Mouse (Mus musculus) CH12.LX (cell line): ENCODE data around the gene Parvg.

Experiments
- CTCF ChIP-seq, 2 experiments: IDR thresholded peaks in 1 of 2; conservative IDR thresholded peaks in 1 of 2; 2 replicates each; pipeline ENCODE4 v1.5.1; 2011 to 2012; ENCODE audit warnings: low read depth in 2 of 2, low read length in 2 of 2, improper control_type of control experiment in 1 of 2, inconsistent platforms in 1 of 2, mild to moderate bottlenecking in 1 of 2, moderate library complexity in 1 of 2
- USF1 ChIP-seq: IDR thresholded peaks from 2 replicates; pipeline ENCODE4 v1.6.1; 2014; ENCODE audit warnings: low read depth, mild to moderate bottlenecking, inconsistent platforms, low read length, improper control_type of control experiment

GRCm38 (mm10) chr15:84331066-84331612, 7.3 kb downstream of the Parvg start:
- TF ChIP-seq USF1 (no peak), CTCF (conservative IDR thresholded peaks at IDR 0.05 in 1 of 2, IDR thresholded peaks at IDR 0.05 in 1 of 2; ENCODE audit: low read depth in 2 of 2, low read length in 2 of 2) (no peak)
